Mouse (Mus musculus): Measurements from ENCODE around the gene Adora2b. TPM values are rescaled to one million over a fixed set of nuclear protein-coding genes. Genes with fewer than 3 reads are reported as not detected.

The Adora2b gene
- polyA plus RNA-seq, 1 experiment from 2014 or later: 1.5 TPM

DNA sequence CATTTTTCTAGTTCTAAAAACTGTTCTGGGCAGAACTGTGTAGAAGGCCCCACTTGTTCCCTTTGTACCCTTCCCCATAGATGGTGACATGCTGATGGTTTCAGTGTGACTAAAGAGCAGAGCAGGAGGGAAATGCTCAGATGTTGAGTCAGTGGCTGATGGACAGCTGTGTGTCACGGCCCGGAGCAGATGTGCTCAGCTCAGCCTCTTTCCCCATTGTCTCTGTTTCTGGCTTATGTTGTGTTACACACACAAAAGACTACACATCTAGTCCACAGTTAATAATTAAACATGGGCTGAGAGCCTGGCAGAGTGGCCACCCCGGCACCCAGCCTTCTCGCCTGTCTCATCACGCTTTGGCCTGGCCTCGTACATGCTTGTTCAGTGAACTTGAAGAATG lies 31.0 kb upstream of the Adora2b start:
- peaks cover 11 to 14% of the 10 kb centered on the region in 2 experiments for H3K4me1 ChIP-seq (ENCODE audit: control insufficient read depth in 2 of 2, insufficient read depth in 2 of 2, low read length in 2 of 2)
- ATAC-seq (ENCODE audit: insufficient number of reproducible peaks, insufficient read depth, low FRiP score, low read depth): no peak

DNA sequence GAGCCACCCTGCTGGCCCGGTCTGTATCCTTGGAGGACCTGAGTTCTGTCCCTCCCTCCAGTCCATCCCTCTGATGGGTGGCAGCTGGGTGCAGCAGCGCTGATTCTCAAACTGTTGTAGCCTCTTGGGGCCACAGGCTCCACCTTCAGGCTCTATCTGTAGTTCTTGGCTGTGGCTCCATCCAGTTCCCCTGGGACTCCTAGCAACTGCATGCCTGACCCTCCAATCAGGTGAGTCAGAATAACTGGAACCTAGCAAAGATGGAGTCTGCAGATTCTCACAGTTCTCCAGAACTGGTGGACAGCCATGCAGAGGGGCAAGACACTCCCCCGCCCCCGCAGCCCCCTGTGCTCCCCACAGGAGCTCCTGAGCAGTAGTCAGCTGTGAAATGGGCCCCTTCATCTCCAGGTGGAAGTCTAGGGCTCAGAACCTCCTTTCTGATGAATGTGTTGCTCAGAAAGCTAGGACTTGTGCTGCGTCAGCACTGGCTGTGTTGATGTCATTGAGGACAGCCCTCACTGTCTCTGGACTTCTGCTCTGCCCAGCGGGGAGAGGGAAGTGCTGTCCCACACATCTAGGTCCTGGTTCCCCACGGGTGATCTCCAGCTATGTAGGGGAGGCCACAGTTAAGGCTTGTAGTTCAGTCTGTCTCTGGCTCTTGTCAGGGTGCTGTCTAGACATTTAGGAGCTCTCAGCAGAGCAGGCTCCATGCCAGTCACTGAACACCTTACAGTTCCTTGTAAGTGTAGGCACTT lies 27.9 kb upstream of the Adora2b start:
- 40% methylated on average over 7 of the region's 7 CpGs for WGBS
- H3K9me3 ChIP-seq (ENCODE audit: control insufficient read depth, low read length): no peaks in the 10 kb centered on the region
- ATAC-seq (ENCODE audit: insufficient number of reproducible peaks, insufficient read depth, low FRiP score, low read depth): peak; percentile 36; the same call in 1 of the 2 replicates

More for the DNA sequence above, 31.0 kb upstream of the Adora2b start:
- H3K9me3 ChIP-seq (ENCODE audit: control insufficient read depth, low read length): no peaks in the 10 kb centered on the region
- H3K4me2 ChIP-seq (ENCODE audit: low read length): no peak overlapping the region
- WGBS: 85% methylated on average over 6 of the region's 6 CpGs
- no peaks in the 10 kb centered on the region for H3K27me3 ChIP-seq (ENCODE audit: control insufficient read depth, insufficient read depth, low read length)
- H3K9ac ChIP-seq (ENCODE audit: low read length): no peak overlapping the region
- H3K27ac ChIP-seq (replicated peaks in 1 of 2; ENCODE audit: control insufficient read depth in 1 of 2, insufficient read depth in 1 of 2, low read depth in 2 of 2, low read length in 2 of 2): no peak overlapping the region
- no peak overlapping the region for H3K4me3 ChIP-seq (ENCODE audit: control insufficient read depth in 1 of 2, insufficient read depth in 1 of 2, low read depth in 1 of 2, low read length in 2 of 2)
- H3K36me3 ChIP-seq (ENCODE audit: control insufficient read depth, insufficient read depth, low read length): no peaks in the 10 kb centered on the region

DNA sequence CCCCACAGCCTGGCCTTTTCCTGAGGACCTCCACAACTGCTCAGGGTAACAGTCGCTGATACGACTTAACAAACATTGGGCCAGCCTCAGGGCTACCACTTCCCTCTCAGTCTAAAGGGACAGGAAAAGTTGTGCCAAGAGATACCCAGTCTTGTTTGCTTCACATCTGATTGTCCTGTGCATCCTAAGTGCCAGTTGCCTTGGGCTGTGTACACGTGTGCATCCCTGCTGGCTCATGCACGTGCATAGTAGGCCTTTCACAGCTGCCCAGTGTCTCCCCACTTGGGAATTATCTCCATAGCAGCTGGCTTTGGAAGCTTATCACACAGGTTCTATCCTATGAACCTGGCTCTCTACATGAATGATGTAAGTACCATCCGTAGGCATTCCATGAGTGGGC lies 25.4 kb upstream of the Adora2b start:
- Histone ChIP-seq H3K4me3 (ENCODE audit: control insufficient read depth in 1 of 2, insufficient read depth in 1 of 2, low read depth in 1 of 2, low read length in 2 of 2) (no peak overlapping the region), H3K27ac (replicated peaks in 1 of 2; ENCODE audit: control insufficient read depth in 1 of 2, insufficient read depth in 1 of 2, low read depth in 2 of 2, low read length in 2 of 2) (no peak overlapping the region), H3K4me2 (ENCODE audit: low read length) (no peak overlapping the region), H3K4me1 (ENCODE audit: control insufficient read depth in 2 of 2, insufficient read depth in 2 of 2, low read length in 2 of 2) (peaks cover 19 to 26% of the 10 kb centered on the region in 2 experiments), H3K9ac (ENCODE audit: low read length) (no peak overlapping the region), H3K36me3 (ENCODE audit: control insufficient read depth, insufficient read depth, low read length) (no peaks in the 10 kb centered on the region), H3K9me3 (ENCODE audit: control insufficient read depth, low read length) (no peaks in the 10 kb centered on the region), H3K27me3 (ENCODE audit: control insufficient read depth, insufficient read depth, low read length) (no peaks in the 10 kb centered on the region)
- 83% methylated on average over 5 of the region's 5 CpGs for whole genome bisulfite sequencing
- no peak for ATAC-seq (ENCODE audit: insufficient number of reproducible peaks, insufficient read depth, low FRiP score, low read depth)

More for the DNA sequence above, 27.9 kb upstream of the Adora2b start:
- Histone ChIP-seq H3K36me3 (ENCODE audit: control insufficient read depth, insufficient read depth, low read length) (no peaks in the 10 kb centered on the region), H3K27ac (replicated peaks in 1 of 2; ENCODE audit: control insufficient read depth in 1 of 2, insufficient read depth in 1 of 2, low read depth in 2 of 2, low read length in 2 of 2) (peak overlapping the region; percentile 29 to 43; a peak in 3 of 4 replicates), H3K27me3 (ENCODE audit: control insufficient read depth, insufficient read depth, low read length) (no peaks in the 10 kb centered on the region), H3K4me1 (ENCODE audit: control insufficient read depth in 2 of 2, insufficient read depth in 2 of 2, low read length in 2 of 2) (peaks cover 19 to 26% of the 10 kb centered on the region in 2 experiments), H3K4me3 (ENCODE audit: control insufficient read depth in 1 of 2, insufficient read depth in 1 of 2, low read depth in 1 of 2, low read length in 2 of 2) (no peak overlapping the region), H3K9ac (ENCODE audit: low read length) (no peak overlapping the region), H3K4me2 (ENCODE audit: low read length) (no peak overlapping the region)

DNA sequence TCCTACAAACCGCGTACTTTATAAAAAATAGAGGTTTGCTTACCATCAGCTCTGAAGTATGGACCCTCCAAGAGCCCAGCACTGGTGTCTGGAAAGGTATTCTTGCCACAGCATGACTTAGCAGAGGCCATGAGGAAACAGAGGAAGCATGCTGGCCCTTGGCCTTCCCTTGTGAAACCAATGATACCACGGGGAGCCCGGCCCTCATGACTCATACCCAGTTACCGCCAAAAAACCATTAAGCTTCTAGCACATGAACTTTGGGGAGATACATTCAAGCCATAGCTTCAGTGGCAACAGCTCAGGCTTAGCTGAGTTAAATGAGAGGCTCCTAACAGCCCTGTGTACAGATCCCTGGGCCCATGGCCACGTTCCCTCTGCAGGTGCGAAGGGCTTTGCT lies 24.8 kb upstream of the Adora2b start:
- 91% methylated on average over 7 of the region's 7 CpGs for WGBS
- H3K4me1 ChIP-seq (ENCODE audit: control insufficient read depth in 2 of 2, insufficient read depth in 2 of 2, low read length in 2 of 2): peaks cover 19 to 26% of the 10 kb centered on the region in 2 experiments
- peak overlapping the region in 1 of 2 experiments; percentile 15; a peak in 1 of 4 replicates for H3K27ac ChIP-seq (replicated peaks in 1 of 2; ENCODE audit: control insufficient read depth in 1 of 2, insufficient read depth in 1 of 2, low read depth in 2 of 2, low read length in 2 of 2)
- H3K27me3 ChIP-seq (ENCODE audit: control insufficient read depth, insufficient read depth, low read length): no peaks in the 10 kb centered on the region
- no peaks in the 10 kb centered on the region for H3K9me3 ChIP-seq (ENCODE audit: control insufficient read depth, low read length)
- no peak overlapping the region for H3K9ac ChIP-seq (ENCODE audit: low read length)
- H3K4me3 ChIP-seq (ENCODE audit: control insufficient read depth in 1 of 2, insufficient read depth in 1 of 2, low read depth in 1 of 2, low read length in 2 of 2): no peak overlapping the region
- no peaks in the 10 kb centered on the region for H3K36me3 ChIP-seq (ENCODE audit: control insufficient read depth, insufficient read depth, low read length)
- no peak for ATAC-seq (ENCODE audit: insufficient number of reproducible peaks, insufficient read depth, low FRiP score, low read depth)
- H3K4me2 ChIP-seq (ENCODE audit: low read length): no peak overlapping the region

DNA sequence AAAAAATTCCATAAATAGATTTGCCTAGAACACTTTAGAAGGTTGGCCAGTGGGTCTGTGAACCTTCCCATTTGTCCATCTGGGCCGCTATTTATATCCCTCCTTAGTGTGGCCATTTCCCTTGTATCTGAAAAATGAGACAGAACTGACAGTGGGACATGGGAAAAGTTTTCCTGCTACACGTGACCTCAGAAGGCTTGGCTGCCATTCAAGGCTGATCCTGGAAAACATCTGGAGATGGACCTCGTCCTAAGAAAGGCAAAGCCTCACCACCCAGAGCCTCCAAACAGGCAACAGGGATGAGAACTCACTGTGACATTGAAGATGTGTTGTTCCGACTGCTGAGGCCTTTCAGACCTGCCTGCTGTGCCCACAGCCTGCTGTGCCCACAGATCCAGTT lies 24.0 kb upstream of the Adora2b start:
- Histone ChIP-seq H3K27me3 (ENCODE audit: control insufficient read depth, insufficient read depth, low read length) (no peaks in the 10 kb centered on the region), H3K4me2 (ENCODE audit: low read length) (no peak overlapping the region), H3K9ac (ENCODE audit: low read length) (no peak overlapping the region), H3K4me1 (ENCODE audit: control insufficient read depth in 2 of 2, insufficient read depth in 2 of 2, low read length in 2 of 2) (peaks cover 19 to 26% of the 10 kb centered on the region in 2 experiments), H3K36me3 (ENCODE audit: control insufficient read depth, insufficient read depth, low read length) (no peaks in the 10 kb centered on the region), H3K9me3 (ENCODE audit: control insufficient read depth, low read length) (no peaks in the 10 kb centered on the region), H3K27ac (replicated peaks in 1 of 2; ENCODE audit: control insufficient read depth in 1 of 2, insufficient read depth in 1 of 2, low read depth in 2 of 2, low read length in 2 of 2) (peak overlapping the region in 1 of 2 experiments; percentile 21; a peak in 1 of 4 replicates), H3K4me3 (ENCODE audit: control insufficient read depth in 1 of 2, insufficient read depth in 1 of 2, low read depth in 1 of 2, low read length in 2 of 2) (no peak overlapping the region)
- no peak for ATAC-seq (ENCODE audit: insufficient number of reproducible peaks, insufficient read depth, low FRiP score, low read depth)
- WGBS: 37% methylated on average over 4 of the region's 4 CpGs

DNA sequence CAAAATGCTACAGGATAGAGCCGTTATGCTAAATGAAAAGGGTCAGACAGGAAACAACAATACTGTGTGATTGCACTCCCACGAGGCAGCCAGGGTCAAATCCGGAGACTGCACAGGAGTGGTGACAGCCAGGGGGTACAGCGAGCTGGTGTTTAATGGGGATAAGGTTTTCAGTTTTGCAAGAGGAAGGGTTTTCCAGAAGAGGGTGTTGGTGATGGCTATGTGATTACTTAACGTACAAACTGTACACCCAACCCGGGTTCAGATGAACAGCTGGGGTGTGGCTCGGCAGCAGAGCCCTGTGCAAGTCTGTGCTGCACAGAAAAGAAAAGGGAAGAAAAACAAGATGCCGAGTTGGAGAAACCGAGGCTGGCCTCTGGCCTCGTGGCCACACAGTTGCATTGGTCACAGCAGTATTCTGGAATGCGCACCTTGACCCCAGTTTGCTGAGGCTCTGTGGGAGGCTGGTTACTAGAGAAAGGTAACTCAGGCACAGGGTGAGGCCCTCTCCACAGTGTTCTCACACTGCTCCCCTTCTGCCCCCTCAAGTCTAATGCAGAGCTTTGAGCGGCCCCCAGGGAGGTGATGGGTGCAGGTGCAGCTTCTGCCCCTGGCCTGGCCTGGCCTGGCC lies 8.0 kb upstream of the Adora2b start:
- no peaks in the 10 kb centered on the region for H3K4me1 ChIP-seq (ENCODE audit: control insufficient read depth in 2 of 2, insufficient read depth in 2 of 2, low read length in 2 of 2)
- no peak overlapping the region for H3K4me2 ChIP-seq (ENCODE audit: low read length)
- no peaks in the 10 kb centered on the region for H3K27me3 ChIP-seq (ENCODE audit: control insufficient read depth, insufficient read depth, low read length)
- WGBS: 65% methylated on average over 12 of the region's 12 CpGs
- no peaks in the 10 kb centered on the region for H3K36me3 ChIP-seq (ENCODE audit: control insufficient read depth, insufficient read depth, low read length)
- H3K9ac ChIP-seq (ENCODE audit: low read length): no peak overlapping the region
- no peak overlapping the region for H3K4me3 ChIP-seq (ENCODE audit: control insufficient read depth in 1 of 2, insufficient read depth in 1 of 2, low read depth in 1 of 2, low read length in 2 of 2)
- no peak overlapping the region for H3K27ac ChIP-seq (replicated peaks in 1 of 2; ENCODE audit: control insufficient read depth in 1 of 2, insufficient read depth in 1 of 2, low read depth in 2 of 2, low read length in 2 of 2)
- no peak for ATAC-seq (ENCODE audit: insufficient number of reproducible peaks, insufficient read depth, low FRiP score, low read depth)
- H3K9me3 ChIP-seq (ENCODE audit: control insufficient read depth, low read length): peaks cover 4% of the 10 kb centered on the region; the same call in 1 of the 2 replicates

DNA sequence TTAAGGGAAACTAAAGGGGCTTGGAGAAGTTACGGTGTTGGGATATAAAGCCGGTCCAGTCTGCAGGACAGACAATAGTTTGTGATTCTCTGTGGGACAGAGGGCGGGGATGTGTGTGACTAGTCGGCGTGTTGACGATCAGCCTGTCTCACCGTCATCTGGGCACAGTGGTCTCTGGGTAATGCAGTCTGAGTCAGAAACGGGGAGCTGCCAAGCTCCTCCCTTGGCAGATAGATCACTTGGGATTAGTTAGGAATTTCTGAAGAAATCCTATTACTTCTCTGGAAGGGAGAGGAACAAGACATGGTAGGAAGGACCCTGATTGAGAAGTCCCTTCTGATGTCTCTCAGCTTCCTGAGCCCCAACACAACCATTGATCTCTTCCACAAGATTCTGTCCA lies 4.9 kb upstream of the Adora2b start:
- WGBS: 84% methylated on average over 8 of the region's 8 CpGs
- Histone ChIP-seq H3K4me1 (ENCODE audit: control insufficient read depth in 2 of 2, insufficient read depth in 2 of 2, low read length in 2 of 2) (peaks cover 2% of the 10 kb centered on the region in 2 experiments; a peak in 1 of 4 replicates), H3K9ac (ENCODE audit: low read length) (no peak overlapping the region), H3K27ac (replicated peaks in 1 of 2; ENCODE audit: control insufficient read depth in 1 of 2, insufficient read depth in 1 of 2, low read depth in 2 of 2, low read length in 2 of 2) (no peak overlapping the region), H3K27me3 (ENCODE audit: control insufficient read depth, insufficient read depth, low read length) (peaks cover 2% of the 10 kb centered on the region), H3K4me2 (ENCODE audit: low read length) (no peak overlapping the region), H3K4me3 (ENCODE audit: control insufficient read depth in 1 of 2, insufficient read depth in 1 of 2, low read depth in 1 of 2, low read length in 2 of 2) (no peak overlapping the region), H3K9me3 (ENCODE audit: control insufficient read depth, low read length) (peaks cover 4% of the 10 kb centered on the region; the same call in 1 of the 2 replicates), H3K36me3 (ENCODE audit: control insufficient read depth, insufficient read depth, low read length) (no peaks in the 10 kb centered on the region)
- no peak for ATAC-seq (ENCODE audit: insufficient number of reproducible peaks, insufficient read depth, low FRiP score, low read depth)

Measured in heart, embryonic 14.5 days (tissue).